Mouse (Mus musculus) heart, postnatal 0 days (tissue): ENCODE data around the gene Bzw2.

ENCODE experiments used
- CTCF ChIP-seq: IDR thresholded peaks from 2 replicates; pipeline ENCODE4 v1.5.1; 2016; ENCODE audit warnings: antibody characterized with exemption, control low read depth, low read depth
- EP300 ChIP-seq: IDR thresholded peaks from 2 replicates; pipeline ENCODE4 v1.6.1; 2016; ENCODE audit warnings: antibody characterized with exemption, low read depth

GRCm38 (mm10) chr12:36190343-36190742 is 32.5 kb upstream of the Bzw2 start:
- TF ChIP-seq CTCF, result no peak
- TF ChIP-seq EP300, result no peak
